Mouse (Mus musculus) stomach, embryonic 14.5 days (tissue): ENCODE data around the gene Gigyf1. TPM values are rescaled to one million over a fixed set of nuclear protein-coding genes. Genes with fewer than 3 reads are reported as not detected.

ENCODE experiments used
- ATAC-seq: fragments of 200-750 bp; cut with Nextera tagmentation; 2 replicates; pipeline ENCODE4 v1.8.0; 2017; ENCODE audit warnings: low read depth, moderate TSS enrichment; ENCODE audit not compliant: insufficient number of reproducible peaks, insufficient read depth, low FRiP score
- H3K27ac ChIP-seq: fragments of 300-500 bp; sonication (generic); 2 replicates; pipeline ENCODE4 v1.5.1; 2014; ENCODE audit warnings: mild to moderate bottlenecking, low read length, moderate library complexity, mixed read lengths
- H3K27me3 ChIP-seq: fragments of 300-500 bp; sonication (generic); 2 replicates; pipeline ENCODE4 v1.6.1; 2014; ENCODE audit warnings: low read length, control low read depth, mixed read lengths; ENCODE audit not compliant: control insufficient read depth, insufficient read depth
- H3K36me3 ChIP-seq: fragments of 300-500 bp; sonication (generic); 2 replicates; pipeline ENCODE4 v1.6.1; 2014; ENCODE audit warnings: mild to moderate bottlenecking, control low read depth, low read length, moderate library complexity, mixed read lengths; ENCODE audit not compliant: control insufficient read depth, insufficient read depth
- H3K4me1 ChIP-seq: fragments of 300-500 bp; sonication (generic); 2 replicates; pipeline ENCODE4 v1.6.1; 2014; ENCODE audit warnings: low read length, control low read depth, mixed read lengths; ENCODE audit not compliant: control insufficient read depth, insufficient read depth
- H3K4me2 ChIP-seq: fragments of 300-500 bp; sonication (generic); replicated peaks from 2 replicates; pipeline ENCODE4 v1.6.1; 2014; ENCODE audit warnings: low read depth, low read length, control low read depth
- H3K4me3 ChIP-seq: fragments of 300-500 bp; sonication (generic); 2 replicates; pipeline ENCODE4 v1.5.1; 2014; ENCODE audit warnings: low read depth, low read length, control low read depth
- H3K9ac ChIP-seq: fragments of 300-500 bp; sonication (generic); replicated peaks from 2 replicates; pipeline ENCODE4 v1.6.1; 2014; ENCODE audit warnings: low read depth, mild to moderate bottlenecking, control low read depth, low read length, moderate library complexity, mixed read lengths
- H3K9me3 ChIP-seq: fragments of 300-500 bp; sonication (generic); 2 replicates; pipeline ENCODE4 v1.6.1; 2016; ENCODE audit warnings: low read depth, low read length, control low read depth; ENCODE audit not compliant: control insufficient read depth
- WGBS: fragments of 180-500 bp; shearing (Covaris S2); extraction: QIAGEN DNeasy Blood & Tissue Kit; methylation state at CpG from one replicate; pipeline ENCODE4 v1.1.7; 2014; 5-methylcytosine and 5-hydroxymethylcytosine counted together
- polyA plus RNA-seq: library from polyadenylated mRNA; unstranded; fragments of >200 nt; fragmentation: Nextera tagmentation; extraction: Ambion mirVana; gene quantifications from 2 replicates; pipeline ENCODE4 v1.2.1, GENCODE M21; 2014

The Gigyf1 gene
- polyA plus RNA-seq, 1 experiment from 2014 or later: 16.0 TPM

GRCm38 (mm10) chr5:137522711-137523110, 4.4 kb downstream of the Gigyf1 start:
- H3K9ac ChIP-seq: no peak overlapping the region
- no peaks in the 10 kb centered on the region for H3K27me3 ChIP-seq
- no peaks in the 10 kb centered on the region for H3K9me3 ChIP-seq
- 73% methylated on average over 11 of the region's 11 CpGs for WGBS
- peaks cover 92% of the 10 kb centered on the region for H3K36me3 ChIP-seq
- H3K4me1 ChIP-seq: 0 out of 2 replicates have a peak, but pooled peaks cover 2% of the 10 kb centered on the region
- H3K27ac ChIP-seq: no peak overlapping the region
- H3K4me3 ChIP-seq: no peak overlapping the region
- no peak for ATAC-seq
- H3K4me2 ChIP-seq: no peak overlapping the region

GRCm38 (mm10) chr5:137523396-137524250, 5.3 kb downstream of the Gigyf1 start:
- no peak overlapping the region for H3K9ac ChIP-seq
- peaks cover 96% of the 10 kb centered on the region for H3K36me3 ChIP-seq
- no peak overlapping the region for H3K4me3 ChIP-seq
- H3K9me3 ChIP-seq: no peaks in the 10 kb centered on the region
- no peak overlapping the region for H3K4me2 ChIP-seq
- H3K27me3 ChIP-seq: no peaks in the 10 kb centered on the region
- no peak overlapping the region for H3K27ac ChIP-seq
- H3K4me1 ChIP-seq: 0 out of 2 replicates have a peak, but pooled peaks cover 2% of the 10 kb centered on the region
- no peak for ATAC-seq
- 88% methylated on average over 25 of the region's 25 CpGs for WGBS

- no peak overlapping the region for H3K4me3 ChIP-seq
- peaks cover 96% of the 10 kb centered on the region for H3K36me3 ChIP-seq
- H3K9me3 ChIP-seq: no peaks in the 10 kb centered on the region
- WGBS: 88% methylated on average over 8 of the region's 8 CpGs
- H3K4me2 ChIP-seq: no peak overlapping the region
- no peak overlapping the region for H3K27ac ChIP-seq
- H3K27me3 ChIP-seq: no peaks in the 10 kb centered on the region
- 0 out of 2 replicates have a peak, but pooled peaks cover 2% of the 10 kb centered on the region for H3K4me1 ChIP-seq
- ATAC-seq: no peak
- no peak overlapping the region for H3K9ac ChIP-seq
These were observed 5.8 kb downstream of the Gigyf1 start for GRCm38 (mm10) chr5:137524251-137524515.

GRCm38 (mm10) chr5:137524671-137525070, 6.3 kb downstream of the Gigyf1 start:
- Histone ChIP-seq H3K27me3 (no peaks in the 10 kb centered on the region), H3K9me3 (no peaks in the 10 kb centered on the region), H3K27ac (no peak overlapping the region), H3K9ac (no peak overlapping the region), H3K36me3 (peaks cover 96% of the 10 kb centered on the region), H3K4me1 (0 out of 2 replicates have a peak, but pooled peaks cover 3% of the 10 kb centered on the region), H3K4me2 (no peak overlapping the region), H3K4me3 (no peak overlapping the region)
- 87% methylated on average over 13 of the region's 13 CpGs for WGBS
- no peak for ATAC-seq

GRCm38 (mm10) chr5:137525511-137525910, 7.2 kb downstream of the Gigyf1 start:
- Histone ChIP-seq H3K4me2 (no peak overlapping the region), H3K9me3 (no peaks in the 10 kb centered on the region), H3K4me3 (no peak overlapping the region), H3K27me3 (no peaks in the 10 kb centered on the region), H3K27ac (no peak overlapping the region), H3K4me1 (0 out of 2 replicates have a peak, but pooled peaks cover 6% of the 10 kb centered on the region), H3K9ac (no peak overlapping the region), H3K36me3 (peaks cover 94% of the 10 kb centered on the region)
- ATAC-seq: no peak
- 73% methylated on average over 16 of the region's 16 CpGs for WGBS

- H3K4me2 ChIP-seq: no peak overlapping the region
- H3K36me3 ChIP-seq: peaks cover 86% of the 10 kb centered on the region
- H3K4me1 ChIP-seq: 0 out of 2 replicates have a peak, but pooled peaks cover 6% of the 10 kb centered on the region
- H3K27ac ChIP-seq: no peak overlapping the region
- WGBS: 41% methylated on average over 16 of the region's 16 CpGs
- H3K4me3 ChIP-seq: no peak overlapping the region
- ATAC-seq: no peak
- no peaks in the 10 kb centered on the region for H3K9me3 ChIP-seq
- H3K9ac ChIP-seq: no peak overlapping the region
- no peaks in the 10 kb centered on the region for H3K27me3 ChIP-seq
These were observed 8.0 kb downstream of the Gigyf1 start for GRCm38 (mm10) chr5:137526192-137526936.

GRCm38 (mm10) chr5:137527413-137527812, 9.1 kb downstream of the Gigyf1 start:
- ATAC-seq: no peak
- H3K4me3 ChIP-seq: no peak overlapping the region
- no peaks in the 10 kb centered on the region for H3K9me3 ChIP-seq
- no peak overlapping the region for H3K9ac ChIP-seq
- WGBS: 68% methylated on average over 1 of the region's 1 CpGs
- no peak overlapping the region for H3K4me2 ChIP-seq
- peaks cover 76% of the 10 kb centered on the region for H3K36me3 ChIP-seq
- no peak overlapping the region for H3K27ac ChIP-seq
- H3K4me1 ChIP-seq: 0 out of 2 replicates have a peak, but pooled peaks cover 6% of the 10 kb centered on the region
- no peaks in the 10 kb centered on the region for H3K27me3 ChIP-seq

- Histone ChIP-seq H3K36me3 (peaks cover 66% of the 10 kb centered on the region), H3K27ac (no peak overlapping the region), H3K4me1 (0 out of 2 replicates have a peak, but pooled peaks cover 6% of the 10 kb centered on the region), H3K27me3 (no peaks in the 10 kb centered on the region), H3K9ac (no peak overlapping the region), H3K4me2 (no peak overlapping the region), H3K9me3 (no peaks in the 10 kb centered on the region), H3K4me3 (no peak overlapping the region)
- no peak for ATAC-seq
- WGBS: 82% methylated on average over 22 of the region's 22 CpGs
These were observed 10.1 kb downstream of the Gigyf1 start for GRCm38 (mm10) chr5:137528247-137528968.
